Mouse (Mus musculus) testis, adult 2 months (tissue): ENCODE data around the gene Anks3.

Experiments
- CTCF ChIP-seq: fragments of 200-500 bp; IDR thresholded peaks from 2 replicates; pipeline ENCODE4 v1.5.1; 2012; ENCODE audit warnings: low read depth, mild to moderate bottlenecking, inconsistent platforms, low read length, moderate library complexity; ENCODE audit not compliant: control insufficient read depth, insufficient read depth, insufficient replicate concordance
- POLR2A ChIP-seq: fragments of 200-500 bp; IDR thresholded peaks from 2 replicates; pipeline ENCODE4 v1.6.1; 2012; ENCODE audit warnings: low read depth, mild to moderate bottlenecking, inconsistent platforms, low read length, moderate library complexity; ENCODE audit not compliant: control insufficient read depth

GRCm38 (mm10) chr16:5008076-5008475 lies 44.1 kb upstream of the Anks3 start:
- TF ChIP-seq CTCF (no peak), POLR2A (no peak)
